Mouse (Mus musculus) neural tube, embryonic 11.5 days (tissue): Measurements from ENCODE around the gene Inpp5b. TPM values are rescaled to one million over a fixed set of nuclear protein-coding genes. Genes with fewer than 3 reads are reported as not detected.
A peak's percentile ranks its signal among the peaks of the same experiment; 100 is the strongest.

Experiments used
- ATAC-seq: fragments of 200-750 bp; cut with Nextera tagmentation; 2 replicates; pipeline ENCODE4 v1.8.0; 2017; ENCODE audit warnings: moderate number of reproducible peaks, mild to moderate bottlenecking, moderate TSS enrichment, moderate library complexity; ENCODE audit not compliant: insufficient read depth, low FRiP score, low TSS enrichment
- DNase-seq: peaks from one replicate; pipeline ENCODE4 v3.0.0-alpha.2; 2015; ENCODE audit warnings: low spot score
- H3K27ac ChIP-seq: fragments of 300-500 bp; sonication (generic); 2 replicates; pipeline ENCODE4 v1.5.1; 2014; ENCODE audit warnings: low read depth, mild to moderate bottlenecking, low read length
- H3K27me3 ChIP-seq: fragments of 300-500 bp; sonication (generic); 2 replicates; pipeline ENCODE4 v1.6.1; 2014; ENCODE audit warnings: mild to moderate bottlenecking, low read length, mixed read lengths; ENCODE audit not compliant: control insufficient read depth, insufficient read depth
- H3K36me3 ChIP-seq: fragments of 300-500 bp; sonication (generic); 2 replicates; pipeline ENCODE4 v1.6.1; 2014; ENCODE audit warnings: mild to moderate bottlenecking, low read length, moderate library complexity, mixed read lengths; ENCODE audit not compliant: control insufficient read depth, insufficient read depth
- H3K4me1 ChIP-seq: fragments of 300-500 bp; sonication (generic); 2 replicates; pipeline ENCODE4 v1.6.1; 2014; ENCODE audit warnings: low read length, mixed read lengths; ENCODE audit not compliant: control insufficient read depth, insufficient read depth
- H3K4me2 ChIP-seq: fragments of 300-500 bp; sonication (generic); 2 replicates; pipeline ENCODE4 v1.6.1; 2014; ENCODE audit warnings: low read depth, mild to moderate bottlenecking, moderate library complexity
- H3K4me3 ChIP-seq: fragments of 300-500 bp; sonication (generic); 2 replicates; pipeline ENCODE4 v1.5.1; 2014; ENCODE audit warnings: low read depth, low read length
- H3K9ac ChIP-seq: fragments of 300-500 bp; sonication (generic); 2 replicates; pipeline ENCODE4 v1.6.1; 2014; ENCODE audit warnings: mild to moderate bottlenecking, low read length
- H3K9me3 ChIP-seq: fragments of 300-500 bp; sonication (generic); 2 replicates; pipeline ENCODE4 v1.6.1; 2016; ENCODE audit warnings: low read length; ENCODE audit not compliant: control insufficient read depth
- WGBS: fragments of 180-500 bp; shearing (Covaris S2); extraction: QIAGEN DNeasy Blood & Tissue Kit; methylation state at CpG from one replicate; pipeline ENCODE4 v1.1.7; 2014; 5-methylcytosine and 5-hydroxymethylcytosine counted together
- polyA plus RNA-seq: library from polyadenylated mRNA; unstranded; fragments of >200 nt; fragmentation: Nextera tagmentation; extraction: Ambion mirVana; gene quantifications from 2 replicates; pipeline ENCODE4 v1.2.1, GENCODE M21; 2014

The Inpp5b gene
- 24.9 and 25.5 TPM in 2 replicates for polyA plus RNA-seq

DNA sequence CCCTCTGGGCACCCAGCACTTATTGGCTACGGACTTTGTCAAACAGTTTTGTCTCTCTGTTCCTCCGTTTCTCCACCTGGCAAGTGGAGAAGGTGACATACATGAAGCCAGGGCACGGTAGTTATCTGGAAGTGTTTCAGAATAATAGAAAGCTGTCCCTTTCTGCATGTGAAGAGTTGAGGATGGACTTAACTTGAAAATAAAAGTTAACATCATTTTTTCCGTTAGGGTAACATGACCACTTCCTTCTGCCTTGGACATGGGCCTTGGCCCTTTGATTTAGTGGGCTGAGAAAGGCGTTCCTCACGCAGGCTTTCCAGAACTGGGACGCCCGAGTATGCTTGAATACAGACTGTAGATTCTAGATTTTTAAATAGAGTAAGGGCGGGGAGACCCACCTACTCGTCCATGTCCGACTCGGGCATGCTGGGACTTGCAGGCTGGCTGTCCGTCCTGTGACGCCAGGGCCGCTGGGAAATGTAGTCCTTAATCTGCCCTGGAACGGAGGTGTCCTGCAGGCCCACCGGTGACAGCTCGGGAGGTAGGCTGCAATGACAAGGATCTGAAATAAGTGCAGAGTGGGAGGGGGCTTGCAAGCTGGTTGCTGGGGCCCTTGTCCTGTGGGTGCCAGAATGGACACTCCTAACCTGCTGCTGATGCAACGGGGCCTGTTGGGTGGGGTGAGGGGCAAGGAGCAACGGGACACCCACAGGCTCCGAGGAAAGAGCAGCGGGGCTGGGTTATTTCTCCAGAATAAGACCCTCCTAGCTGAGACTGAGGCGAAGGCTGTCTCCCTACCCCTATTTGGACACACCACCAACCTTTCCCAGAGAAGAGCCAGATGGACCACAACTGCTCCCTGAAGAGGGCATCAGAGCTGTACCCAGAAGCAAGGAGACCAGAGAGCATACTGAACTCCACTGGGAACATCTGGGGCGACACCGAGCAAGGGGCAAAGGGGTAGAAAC lies at the start of gene Inpp5b:
Inpp5b (plus strand) TSS at position 475 of the 968 bp plus-strand sequence.
- DNase-seq (peak; percentile 80), ATAC-seq (peak; percentile 89)
- peaks cover 5% of the 10 kb centered on the region; the same call in 1 of the 2 replicates for H3K4me1 ChIP-seq
- peak within 1 kb of the TSS; percentile 65 for H3K9ac ChIP-seq
- H3K27ac ChIP-seq = no peak within 1 kb of the TSS
- no peaks in the 10 kb centered on the region for H3K9me3 ChIP-seq
- peak within 1 kb of the TSS; percentile 49 for H3K4me3 ChIP-seq
- no peaks in the 10 kb centered on the region for H3K36me3 ChIP-seq
- no peaks in the 10 kb centered on the region for H3K27me3 ChIP-seq
- H3K4me2 ChIP-seq = peak within 1 kb of the TSS; percentile 69
- WGBS = 16% methylated on average over 25 of the region's 25 CpGs

DNA sequence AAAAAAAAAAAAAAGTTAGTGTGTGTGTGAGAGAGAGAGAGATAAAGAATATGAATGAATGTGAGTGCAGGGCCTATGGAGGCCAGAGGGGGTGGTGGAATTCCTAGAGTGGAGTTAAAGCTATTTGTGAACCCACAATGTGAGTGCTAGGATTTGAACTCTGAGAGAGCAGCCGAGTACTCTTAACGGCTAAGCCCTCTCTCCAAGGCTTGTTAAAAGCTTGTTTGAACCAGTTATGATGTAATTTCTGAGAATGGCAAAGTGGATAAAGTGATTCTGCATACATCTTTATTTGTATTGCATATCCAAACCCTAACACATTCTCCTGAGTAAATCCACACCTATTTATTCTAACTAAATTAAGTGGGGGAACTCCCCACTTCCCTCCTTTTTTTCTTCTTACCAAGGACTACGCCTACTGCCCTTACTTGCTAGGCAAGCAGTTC lies 49.2 kb upstream of the Inpp5b start:
- Histone ChIP-seq H3K9ac (peak overlapping the region; percentile 81), H3K36me3 (no peaks in the 10 kb centered on the region), H3K4me3 (peak overlapping the region; percentile 85), H3K4me2 (peak overlapping the region; percentile 64), H3K27ac (no peak overlapping the region), H3K27me3 (0 out of 2 replicates have a peak, but pooled peaks cover 2% of the 10 kb centered on the region), H3K4me1 (peaks cover 6% of the 10 kb centered on the region; the same call in 1 of the 2 replicates), H3K9me3 (no peaks in the 10 kb centered on the region)
- no peak for ATAC-seq
- DNase-seq = no peak
- WGBS = 81% methylated on average over 3 of the region's 3 CpGs

DNA sequence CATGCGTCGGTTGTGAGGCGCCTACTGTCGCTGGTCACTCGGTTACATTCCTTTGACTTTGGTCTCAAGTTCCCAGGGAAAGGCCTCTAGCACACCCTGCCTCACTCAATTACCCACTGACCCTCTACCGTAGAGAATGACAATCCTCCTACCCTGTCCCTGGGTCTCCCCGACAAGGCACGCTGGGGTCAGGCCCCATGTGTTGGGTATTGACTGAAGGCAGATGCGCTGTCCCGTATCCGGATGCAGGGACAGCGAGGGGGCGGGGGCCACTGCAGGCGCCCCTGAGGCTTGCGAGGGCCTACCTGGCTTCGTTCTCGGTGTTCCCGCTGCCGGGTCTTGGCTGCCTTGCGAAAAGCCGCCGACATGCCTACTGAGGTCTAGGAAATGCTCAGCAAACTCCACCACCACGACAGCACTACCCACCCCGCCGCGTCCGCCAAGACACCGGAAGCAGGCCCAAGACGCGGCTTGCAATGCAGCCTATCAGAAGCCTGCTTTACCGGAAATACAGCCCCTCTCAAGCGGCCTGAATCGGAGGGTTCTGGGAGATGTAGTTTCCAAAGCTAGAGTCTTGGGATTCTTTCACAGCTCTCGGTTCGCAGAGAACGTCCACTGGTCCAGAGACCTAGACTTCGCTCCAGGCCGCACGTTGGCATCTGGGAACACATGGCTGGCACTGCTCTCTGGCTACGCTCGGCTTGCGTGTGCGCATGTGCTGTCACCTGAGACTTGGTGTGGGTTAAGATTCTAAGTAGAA lies 48.3 kb upstream of the Inpp5b start, which contains the start of gene Utp11:
Utp11 (minus strand) TSS at position 466 of the 760 bp plus-strand sequence.
- Histone ChIP-seq H3K4me3 (peak within 1 kb of the TSS; percentile 85), H3K27me3 (0 out of 2 replicates have a peak, but pooled peaks cover 2% of the 10 kb centered on the region), H3K9me3 (no peaks in the 10 kb centered on the region), H3K4me2 (peak within 1 kb of the TSS; percentile 64), H3K4me1 (peaks cover 6% of the 10 kb centered on the region; the same call in 1 of the 2 replicates), H3K9ac (peak within 1 kb of the TSS; percentile 81), H3K36me3 (no peaks in the 10 kb centered on the region), H3K27ac (no peak within 1 kb of the TSS)
- under 1% methylated on average over 43 of the region's 43 CpGs for WGBS
- peak; percentile 86 for DNase-seq
- peak; percentile 95 for ATAC-seq

DNA sequence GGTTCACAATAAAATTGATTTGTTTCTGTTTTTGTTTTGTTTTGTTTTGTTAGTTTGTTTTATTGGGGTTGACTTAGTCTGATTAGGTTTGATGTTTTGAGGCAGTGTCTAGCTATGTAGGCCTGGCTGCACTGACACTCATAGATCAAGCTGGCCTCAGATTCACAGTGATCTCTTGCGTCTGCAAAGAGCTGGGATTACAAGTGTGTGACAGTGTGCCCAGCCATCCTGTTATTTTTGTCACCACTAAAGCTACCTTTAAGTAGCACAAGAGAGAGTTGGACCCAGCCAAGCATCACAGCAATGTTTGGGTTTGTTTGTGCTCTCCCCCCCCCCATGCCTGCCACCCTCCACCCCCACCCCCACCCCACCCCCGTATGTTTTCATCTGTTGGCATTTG lies 47.1 kb upstream of the Inpp5b start:
- Histone ChIP-seq H3K4me3 (no peak overlapping the region), H3K4me2 (no peak overlapping the region), H3K9ac (no peak overlapping the region), H3K36me3 (no peaks in the 10 kb centered on the region), H3K9me3 (no peaks in the 10 kb centered on the region), H3K27ac (no peak overlapping the region), H3K27me3 (0 out of 2 replicates have a peak, but pooled peaks cover 2% of the 10 kb centered on the region), H3K4me1 (peaks cover 6% of the 10 kb centered on the region; the same call in 1 of the 2 replicates)
- DNase-seq (no peak), ATAC-seq (no peak)
- 83% methylated on average over 2 of the region's 2 CpGs for WGBS

DNA sequence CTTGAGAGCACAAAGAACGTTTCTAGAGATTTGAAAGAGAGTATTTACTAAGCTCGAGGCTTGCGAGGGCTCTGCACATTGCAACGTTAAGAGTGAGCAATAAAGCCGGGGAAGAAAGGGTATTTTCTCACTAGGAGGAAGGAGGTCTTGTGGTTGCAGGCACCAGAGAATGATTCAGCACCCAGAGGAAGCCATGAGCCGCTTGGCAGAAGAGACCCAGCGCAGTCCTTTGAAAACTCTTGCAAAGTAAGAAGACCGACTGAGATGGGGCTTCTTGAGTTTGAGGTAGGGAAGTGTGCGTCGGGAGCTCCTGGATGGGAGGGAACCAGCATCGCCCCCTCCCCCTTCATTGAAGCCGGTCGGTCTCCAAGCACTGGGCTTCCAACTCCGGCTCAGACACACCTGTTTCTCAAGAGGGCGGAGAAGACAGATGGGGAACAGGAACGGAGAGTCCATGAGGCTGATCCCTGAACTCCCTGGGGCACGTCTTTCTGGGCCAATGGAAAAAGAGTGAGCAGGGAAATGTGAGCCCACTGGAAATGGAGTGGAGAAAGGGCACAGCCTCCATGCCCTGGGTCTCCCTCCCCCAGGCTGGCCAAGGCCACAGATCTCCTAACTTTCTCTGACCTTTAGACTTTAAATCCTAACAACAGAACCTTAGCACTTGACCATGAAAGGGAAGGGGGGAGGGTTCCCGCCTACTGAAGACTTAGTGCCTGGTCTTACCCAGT lies 45.7 kb upstream of the Inpp5b start:
- no peak overlapping the region for H3K4me3 ChIP-seq
- ATAC-seq (no peak), DNase-seq (no peak)
- H3K4me2 ChIP-seq = no peak overlapping the region
- peaks cover 6% of the 10 kb centered on the region for H3K4me1 ChIP-seq
- no peak overlapping the region for H3K9ac ChIP-seq
- H3K36me3 ChIP-seq = no peaks in the 10 kb centered on the region
- H3K9me3 ChIP-seq = no peaks in the 10 kb centered on the region
- H3K27me3 ChIP-seq = 0 out of 2 replicates have a peak, but pooled peaks cover 2% of the 10 kb centered on the region
- H3K27ac ChIP-seq = no peak overlapping the region
- WGBS = 9% methylated on average over 18 of the region's 18 CpGs

DNA sequence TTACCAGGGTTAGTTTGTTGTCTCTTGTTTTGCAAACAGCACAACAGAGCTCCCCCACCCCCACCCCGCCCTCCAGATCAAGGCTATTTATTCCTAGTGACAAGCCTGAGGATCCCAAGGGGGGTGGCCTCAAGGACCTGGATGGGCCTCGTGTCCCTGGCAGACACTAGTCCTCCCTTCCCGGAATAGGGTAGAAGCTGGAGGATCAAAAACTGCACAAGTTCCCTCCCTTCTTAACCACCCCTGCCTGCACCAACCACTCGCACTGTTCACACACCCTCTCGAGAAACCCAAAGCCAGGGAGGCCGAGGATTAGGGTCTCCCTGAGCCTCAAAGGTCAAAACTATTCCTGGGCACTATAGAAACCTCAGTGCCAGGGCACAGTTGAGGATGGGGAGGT lies 41.9 kb upstream of the Inpp5b start:
- Histone ChIP-seq H3K27me3 (peaks cover 5% of the 10 kb centered on the region; the same call in 1 of the 2 replicates), H3K4me3 (no peak overlapping the region), H3K4me2 (peak overlapping the region; percentile 98; the same call in 1 of the 2 replicates), H3K27ac (no peak overlapping the region), H3K4me1 (peaks cover 12% of the 10 kb centered on the region), H3K9ac (no peak overlapping the region), H3K36me3 (no peaks in the 10 kb centered on the region), H3K9me3 (no peaks in the 10 kb centered on the region)
- DNase-seq (no peak), ATAC-seq (no peak)
- 5% methylated on average over 6 of the region's 6 CpGs for WGBS

DNA sequence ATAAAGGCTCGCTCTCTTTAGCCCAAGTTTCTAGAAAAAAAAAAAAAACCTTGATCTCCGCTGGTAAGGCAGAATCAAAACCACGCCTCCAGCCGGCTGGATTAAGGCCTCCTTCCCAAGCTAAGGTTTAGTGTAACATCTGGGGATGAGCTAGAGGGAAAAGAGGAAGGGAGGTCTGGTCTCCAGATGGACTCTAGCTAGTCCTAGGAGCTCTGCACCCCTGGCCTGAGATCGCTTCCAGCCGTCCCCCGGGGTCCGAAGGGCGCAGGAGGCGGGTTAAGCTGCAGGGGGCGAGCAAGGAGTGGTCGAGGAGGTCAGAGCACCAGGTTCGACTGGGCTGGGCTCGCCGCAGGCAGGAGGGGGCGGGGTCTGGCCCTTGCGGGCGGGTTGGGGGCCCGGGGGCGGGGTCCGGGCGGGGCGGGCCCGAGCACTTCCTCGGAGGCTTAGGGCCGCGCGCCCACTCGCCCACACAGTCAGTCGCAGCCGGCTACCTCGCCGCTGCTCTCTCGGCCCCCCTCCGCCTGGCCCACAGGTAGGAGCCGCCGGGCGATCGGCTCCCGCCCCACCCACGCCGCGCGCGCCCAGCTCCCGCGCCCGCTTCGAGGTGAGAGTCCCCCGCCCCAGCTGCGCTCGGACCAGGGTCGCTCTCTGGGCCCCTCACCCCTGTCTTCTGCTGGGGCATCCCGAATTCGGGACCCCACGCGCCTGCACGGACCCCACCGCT lies 41.2 kb upstream of the Inpp5b start, which contains the start of gene Fhl3:
Fhl3 (plus strand) TSS at position 454 of the 724 bp plus-strand sequence.
- 0% methylated on average over 42 of the region's 59 CpGs for WGBS
- H3K27ac ChIP-seq = 0 out of 2 replicates have a peak within 1 kb of the TSS, but pooled peaks have one; percentile 27
- H3K9ac ChIP-seq = peak within 1 kb of the TSS; percentile 72
- peak within 1 kb of the TSS; percentile 98 for H3K4me2 ChIP-seq
- peaks cover 16% of the 10 kb centered on the region for H3K4me1 ChIP-seq
- peak; percentile 49 for ATAC-seq
- DNase-seq = peak; percentile 68
- H3K9me3 ChIP-seq = no peaks in the 10 kb centered on the region
- no peaks in the 10 kb centered on the region for H3K36me3 ChIP-seq
- peaks cover 5% of the 10 kb centered on the region; the same call in 1 of the 2 replicates for H3K27me3 ChIP-seq
- H3K4me3 ChIP-seq = peak within 1 kb of the TSS; percentile 72
